Mouse (Mus musculus) brain, embryonic 14.5 days (tissue): ENCODE measurements at regions not wholly inside any gene's neighbourhood (a gene's known extent, or its start where the extent isn't known, plus 50 kb on each side); places are given as distances from the start of the nearest gene placed in this dataset.

ENCODE experiments used
- CTCF ChIP-seq: fragments of 200-500 bp; IDR thresholded peaks from 2 replicates; pipeline ENCODE4 v1.5.1; 2012; ENCODE audit warnings: inconsistent platforms, mild to moderate bottlenecking, moderate library complexity, borderline replicate concordance; ENCODE audit not compliant: insufficient read depth, insufficient read length; ENCODE audit errors: extremely low read depth
- POLR2A ChIP-seq: fragments of 200-500 bp; IDR thresholded peaks from 2 replicates; pipeline ENCODE4 v1.6.1; 2012; ENCODE audit warnings: mild to moderate bottlenecking, inconsistent platforms, borderline replicate concordance; ENCODE audit not compliant: poor library complexity, insufficient read depth, insufficient read length, severe bottlenecking; ENCODE audit errors: extremely low read depth

DNA sequence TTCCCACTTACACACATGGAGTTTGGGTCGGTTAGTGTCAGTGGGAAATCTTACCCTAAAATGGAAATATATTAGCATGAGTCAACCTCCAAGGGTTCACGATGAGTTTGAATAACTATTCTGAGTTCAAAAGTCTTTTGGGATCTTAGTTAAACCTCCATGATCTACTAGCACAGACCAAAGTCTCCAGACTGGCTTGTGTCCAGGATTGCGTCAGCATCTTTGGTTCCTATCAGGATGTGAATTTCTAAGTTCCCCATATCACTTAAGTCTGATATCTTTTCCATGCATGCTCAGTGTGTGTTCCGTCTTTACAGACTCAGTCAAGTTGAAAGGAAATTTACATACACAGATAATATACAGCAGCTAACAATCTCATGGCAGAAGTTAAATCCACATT, 128.5 kb downstream of the Pros1 start:
- TF ChIP-seq POLR2A, result no peak
- no peak for TF ChIP-seq CTCF
